Mouse (Mus musculus) bone marrow macrophage, adult 2 months (primary cell): ENCODE results near the gene Kcmf1.

Experiments
- CTCF ChIP-seq: IDR thresholded peaks from 2 replicates; pipeline ENCODE4 v1.5.1; 2012; ENCODE audit warnings: low read depth, mild to moderate bottlenecking, low read length, moderate library complexity
- POLR2A ChIP-seq: IDR thresholded peaks from 2 replicates; pipeline ENCODE4 v1.6.1; 2012; ENCODE audit warnings: mild to moderate bottlenecking, low read depth, low read length, borderline replicate concordance

DNA sequence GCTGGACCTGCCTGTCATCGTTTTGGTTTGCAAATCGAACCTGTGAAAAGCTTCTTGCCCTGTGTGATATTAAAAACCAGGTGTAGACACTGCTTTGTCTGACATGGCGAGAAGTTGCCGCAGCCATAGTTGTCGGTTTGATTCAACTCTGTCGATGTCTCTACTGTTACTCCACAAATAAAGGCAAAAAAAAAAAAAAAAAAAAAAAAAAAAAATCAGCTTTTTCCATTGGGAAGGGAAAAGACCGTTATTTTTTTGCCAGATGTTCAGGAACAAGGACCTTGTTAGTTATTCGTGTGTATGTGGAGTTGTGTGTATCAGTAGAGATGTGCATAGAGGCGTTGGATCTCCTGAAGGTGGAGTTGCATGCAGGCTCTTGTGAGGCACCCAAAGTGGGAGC is 74.0 kb downstream of the Kcmf1 start:
- no peak for TF ChIP-seq POLR2A
- TF ChIP-seq CTCF, result no peak
